Mouse (Mus musculus): ENCODE results near the gene Kif9.

The Kif9 gene

GRCm38 (mm10) chr9:110529002-110529737 is 52.4 kb downstream of the Kif9 start:
- no peak for DNase-seq

GRCm38 (mm10) chr9:110530650-110531049 is 53.9 kb downstream of the Kif9 start:
- DNase-seq = no peak

- no peak for DNase-seq
These were observed 54.5 kb downstream of the Kif9 start for GRCm38 (mm10) chr9:110531151-110531791.

GRCm38 (mm10) chr9:110531914-110532489 is 55.2 kb downstream of the Kif9 start:
- peak; percentile 96 to 97 for DNase-seq

GRCm38 (mm10) chr9:110532538-110533291 is 56.0 kb downstream of the Kif9 start, which contains the start of gene Setd2:
Gene Setd2 (plus strand): TSS chr9:110532597.
- peak; percentile 77 to 84 for DNase-seq

GRCm38 (mm10) chr9:110533645-110534044 is 56.9 kb downstream of the Kif9 start:
- no peak for DNase-seq

GRCm38 (mm10) chr9:110535114-110535513 is 58.4 kb downstream of the Kif9 start:
- DNase-seq = no peak

GRCm38 (mm10) chr9:110536636-110537035 is 59.9 kb downstream of the Kif9 start:
- DNase-seq = no peak

GRCm38 (mm10) chr9:110538511-110538910 is 61.8 kb downstream of the Kif9 start:
- no peak for DNase-seq

- DNase-seq = no peak
These were observed 65.2 kb downstream of the Kif9 start for GRCm38 (mm10) chr9:110541988-110542387.

- DNase-seq = no peak
These were observed 71.5 kb downstream of the Kif9 start for GRCm38 (mm10) chr9:110548261-110548660.

- no peak for DNase-seq
These were observed 91.6 kb downstream of the Kif9 start for GRCm38 (mm10) chr9:110568309-110568708.

All from cerebellum, postnatal 14 days (tissue).